Mouse (Mus musculus): Measurements from ENCODE around the gene Nnmt.

Gene Nnmt

DNA sequence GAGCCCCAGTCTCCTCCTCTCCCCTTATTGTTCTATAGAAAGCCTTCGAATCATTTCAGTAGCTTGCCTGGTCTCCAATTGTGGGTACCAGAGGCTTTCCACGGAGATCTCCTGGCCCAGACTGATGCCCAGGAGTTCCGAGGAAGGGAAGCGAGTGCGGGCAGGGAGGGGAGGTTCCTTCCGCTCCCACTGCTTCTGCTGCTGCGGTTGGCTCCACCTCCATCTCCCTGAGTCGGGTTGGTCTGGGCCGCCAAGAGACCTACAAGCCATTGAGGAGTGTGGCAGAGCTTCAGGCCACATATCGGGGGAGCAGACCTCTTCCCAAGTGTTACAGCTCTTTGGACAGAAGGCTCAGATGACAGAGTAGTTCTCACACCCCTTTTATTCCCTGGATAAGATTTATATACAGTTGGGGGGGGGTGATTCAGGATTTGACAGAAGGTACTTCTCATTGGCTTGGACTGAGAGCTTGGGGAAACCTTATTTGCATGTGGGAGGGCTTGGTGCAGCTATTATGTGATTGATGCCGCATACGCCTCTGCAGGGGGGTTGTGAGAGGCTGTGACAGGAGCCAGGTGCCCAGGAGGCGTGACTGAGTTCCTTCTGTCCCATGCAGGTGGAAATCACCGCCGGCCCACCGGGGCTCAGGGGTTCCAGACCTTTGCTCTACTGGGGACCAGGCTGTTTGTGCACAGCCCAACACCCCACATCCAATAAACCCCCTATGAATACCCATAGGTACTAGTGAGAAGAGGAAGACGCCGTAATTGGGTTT, 30.8 kb upstream of the Nnmt start:
- no peak for DNase-seq (ENCODE audit: low read depth, low spot score)

DNA sequence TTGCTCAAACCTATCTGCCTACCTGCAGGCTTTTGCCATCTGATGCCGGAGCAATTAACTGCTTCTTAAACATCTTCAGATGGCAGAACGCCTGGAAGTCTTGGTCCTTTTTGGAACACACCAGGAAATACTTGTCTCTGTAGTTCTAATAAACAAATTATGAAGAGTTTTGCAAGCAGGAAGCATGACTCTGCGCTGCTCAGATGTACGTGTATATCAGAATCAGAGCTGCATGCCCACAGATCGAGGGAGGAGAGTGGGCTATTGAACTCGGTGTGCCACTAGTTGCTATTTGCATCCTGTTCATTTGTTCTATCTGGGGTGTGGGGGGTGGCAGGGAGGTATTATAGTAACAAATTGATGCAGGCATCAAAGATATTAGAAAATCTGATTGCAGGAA, 28.2 kb upstream of the Nnmt start:
- DNase-seq (ENCODE audit: low read depth, low spot score), result no peak

DNA sequence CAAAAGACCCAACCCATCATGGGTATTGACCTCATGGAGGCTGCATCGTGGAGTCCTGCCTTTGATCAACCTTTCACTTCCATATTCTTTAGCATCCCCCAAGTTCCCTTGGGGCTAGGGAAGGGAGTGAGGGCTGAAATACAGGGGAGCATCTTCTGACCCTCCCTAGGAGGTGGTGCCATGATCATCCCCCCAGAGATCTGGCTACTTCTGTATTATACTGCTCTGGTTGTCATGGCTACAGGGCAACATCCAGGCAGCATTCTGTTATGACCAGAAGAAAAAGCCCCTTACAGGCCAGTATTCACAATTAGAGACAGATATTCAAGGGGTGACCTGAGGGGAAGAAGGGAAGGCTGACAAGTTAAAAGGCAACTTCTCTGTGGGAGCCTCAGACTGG, 14.3 kb upstream of the Nnmt start:
- no peak for DNase-seq (ENCODE audit: low read depth, low spot score)

DNA sequence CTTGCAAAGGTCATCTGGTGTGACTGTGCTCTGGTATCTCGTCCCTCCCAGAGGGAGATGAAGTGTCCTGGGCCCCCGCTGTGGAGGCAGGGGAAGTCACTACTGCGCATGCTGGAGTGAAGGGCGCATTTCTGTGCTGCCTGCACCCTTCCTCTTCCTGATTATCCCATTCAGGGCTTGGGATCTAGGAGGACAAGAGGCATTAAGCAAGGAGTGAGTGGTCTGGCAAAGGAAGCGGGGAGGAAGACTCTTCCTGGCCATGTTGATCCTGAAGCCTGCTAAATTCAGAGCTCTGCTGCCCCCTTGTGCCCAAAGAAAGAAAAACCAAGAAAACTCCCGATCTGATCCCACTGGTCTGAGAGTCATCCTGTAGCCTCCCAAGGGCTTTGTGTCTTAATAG, 13.6 kb upstream of the Nnmt start:
- DNase-seq (ENCODE audit: low read depth, low spot score), result peak; percentile 53

DNA sequence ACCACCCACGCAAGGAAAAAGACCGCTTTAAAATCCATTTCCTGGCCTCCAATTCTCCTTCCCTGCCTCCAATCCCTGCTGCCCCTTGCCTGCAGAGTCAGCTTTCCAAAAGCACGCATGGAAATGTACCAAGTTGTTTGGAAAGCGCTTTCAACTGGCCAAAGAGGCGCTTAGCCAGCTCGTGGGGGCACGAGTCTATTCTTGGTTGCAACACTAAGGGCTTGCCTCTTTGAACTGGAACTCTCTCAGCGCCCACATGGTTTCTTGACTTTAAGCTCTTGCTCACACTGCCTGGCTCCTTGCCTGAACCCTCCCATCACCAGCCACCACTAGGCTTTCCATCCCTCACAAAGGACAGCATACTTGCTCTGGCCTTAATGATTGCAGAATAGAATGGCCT, 13.2 kb upstream of the Nnmt start:
- no peak for DNase-seq (ENCODE audit: low read depth, low spot score)

DNA sequence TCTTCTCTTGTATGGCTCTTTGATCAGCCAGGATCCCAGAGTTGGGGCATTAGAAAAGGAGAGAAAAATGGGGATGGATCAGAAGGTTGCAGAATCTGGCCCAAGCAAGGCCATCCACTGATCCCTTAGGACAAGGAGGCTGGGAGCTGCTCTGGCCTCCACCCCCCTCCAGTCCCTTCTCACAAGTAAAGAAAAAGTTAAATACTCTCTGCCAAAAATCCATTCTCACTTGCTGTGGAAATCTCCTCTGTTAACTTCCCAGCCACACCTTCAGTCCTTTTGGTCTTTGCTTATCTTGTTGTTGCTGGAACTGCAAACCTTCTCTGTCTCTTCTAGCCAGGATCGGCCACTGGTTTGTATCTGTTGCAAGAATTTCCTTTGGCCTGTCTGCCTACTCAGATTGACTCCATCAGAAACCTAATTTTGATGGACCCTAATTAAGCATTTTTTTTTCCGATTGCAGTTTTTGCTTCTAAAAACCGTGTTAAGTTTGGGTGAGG, 12.6 kb upstream of the Nnmt start:
- no peak for DNase-seq (ENCODE audit: low read depth, low spot score)

DNA sequence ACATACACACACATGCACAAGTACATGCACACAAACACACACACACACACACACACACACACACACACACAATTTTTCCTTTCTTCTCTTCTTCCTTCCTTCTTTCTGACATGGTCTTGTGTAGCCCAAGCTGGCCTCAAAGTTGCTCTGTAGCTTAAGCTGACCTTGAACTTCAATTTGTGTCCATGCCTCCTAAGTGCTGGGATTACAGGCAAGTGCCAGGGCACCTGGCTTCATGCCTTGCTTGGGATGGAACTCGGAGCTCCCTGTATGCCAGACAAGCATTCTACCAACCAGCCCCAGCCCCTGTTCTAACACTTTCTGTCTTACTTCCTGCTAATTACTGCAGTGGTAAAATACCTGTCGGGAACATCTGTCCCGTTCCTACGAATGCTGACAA, 8.3 kb upstream of the Nnmt start:
- DNase-seq (ENCODE audit: low read depth, low spot score), result no peak

DNA sequence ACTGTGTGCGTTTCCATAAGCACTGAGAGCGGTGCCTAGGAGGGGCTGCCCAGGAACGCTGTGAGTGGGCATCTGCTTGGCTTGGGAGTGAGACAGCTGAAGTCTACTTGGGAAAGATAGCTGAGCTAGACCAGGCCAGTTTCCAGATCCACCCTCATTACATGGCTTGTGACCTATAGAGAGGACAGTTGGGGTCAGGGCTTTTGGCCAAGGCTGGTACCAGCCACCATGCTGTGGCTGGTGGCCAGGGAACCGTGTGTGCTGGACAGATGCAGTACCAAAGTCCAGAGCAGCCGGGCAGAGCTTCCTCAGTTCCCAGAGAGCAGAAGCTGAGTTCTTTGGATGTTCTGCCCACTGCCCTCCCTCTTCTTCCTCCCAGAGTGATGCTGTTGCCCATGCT, 7.6 kb upstream of the Nnmt start:
- DNase-seq (ENCODE audit: low read depth, low spot score), result no peak

DNA sequence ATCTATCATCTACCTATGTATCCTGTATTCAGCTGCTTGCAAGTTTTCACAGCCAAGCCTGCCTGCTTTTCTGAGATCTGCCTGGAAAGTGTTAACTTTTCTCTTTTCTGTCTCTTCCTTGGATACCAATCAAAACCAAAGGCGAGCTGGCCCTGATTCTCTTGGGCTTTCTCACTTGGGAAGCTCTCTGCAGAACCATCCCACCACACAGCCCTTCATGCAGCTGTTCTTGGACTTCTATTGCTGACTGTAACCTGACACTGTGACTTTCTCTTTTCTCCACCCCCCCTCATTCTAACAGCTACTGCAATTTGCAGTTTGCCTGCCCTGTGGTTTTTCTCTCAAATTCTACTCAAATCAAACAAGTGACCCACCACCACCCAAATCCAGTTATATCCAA, 6.1 kb upstream of the Nnmt start:
- no peak for DNase-seq (ENCODE audit: low read depth, low spot score)

DNA sequence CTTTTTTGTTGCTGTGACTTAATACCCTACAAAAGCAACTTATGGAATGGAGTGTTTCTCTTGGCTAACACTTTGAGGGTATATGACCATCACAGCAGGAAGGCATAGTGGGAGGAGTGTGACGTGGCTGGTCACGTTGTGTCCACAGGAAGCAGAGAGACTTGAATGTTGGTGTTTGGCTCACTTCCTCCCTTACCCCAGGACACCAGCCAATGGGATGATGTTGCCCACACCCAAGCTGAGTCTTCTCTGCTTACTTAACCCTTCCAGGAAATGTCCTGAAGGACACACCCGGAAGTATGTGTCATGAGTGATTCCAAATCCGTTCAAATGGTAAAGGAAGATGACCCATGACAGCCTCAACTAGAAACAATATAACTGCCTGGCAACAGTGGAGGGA, 4.8 kb upstream of the Nnmt start:
- no peak for DNase-seq (ENCODE audit: low read depth, low spot score)

DNA sequence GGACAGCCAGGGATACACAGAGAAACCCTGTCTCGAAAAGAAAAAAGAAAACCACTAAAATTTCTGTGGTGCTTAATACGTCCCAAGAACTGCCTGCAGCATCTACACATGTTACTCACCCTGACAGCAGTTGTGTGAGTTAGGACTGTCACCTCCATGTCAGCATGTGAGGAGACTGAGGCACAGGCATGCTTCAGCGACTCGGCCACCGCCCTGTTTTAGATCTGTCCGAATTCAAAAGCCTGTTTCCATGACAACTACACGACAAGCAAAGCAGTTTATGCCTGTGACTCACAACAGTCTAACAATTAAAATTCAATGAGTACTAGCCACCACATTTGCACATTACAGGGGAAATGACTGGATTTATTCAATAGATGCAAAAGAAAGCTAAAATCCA, 2.5 kb upstream of the Nnmt start:
- no peak for DNase-seq (ENCODE audit: low read depth, low spot score)

DNA sequence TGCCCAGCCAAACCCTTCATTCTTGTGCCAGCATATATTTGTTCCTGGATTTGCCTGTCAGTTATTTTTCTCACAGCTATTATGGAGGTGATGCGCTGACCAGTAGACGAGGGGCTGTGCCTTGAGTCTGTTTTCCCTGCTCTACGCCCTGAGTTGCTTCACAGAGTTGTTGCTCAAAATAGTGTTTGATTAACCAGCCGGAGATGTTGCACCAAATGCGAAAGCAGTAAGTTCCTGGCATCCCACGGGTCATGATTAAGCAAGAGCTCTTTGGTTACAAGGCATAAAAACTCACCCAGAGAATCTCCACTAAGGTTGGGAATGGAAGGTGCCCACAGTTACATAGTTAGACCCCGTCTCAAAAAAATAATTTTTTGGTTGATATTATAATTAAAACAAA, 1.2 kb upstream of the Nnmt start:
- DNase-seq (ENCODE audit: low read depth, low spot score), result no peak

DNA sequence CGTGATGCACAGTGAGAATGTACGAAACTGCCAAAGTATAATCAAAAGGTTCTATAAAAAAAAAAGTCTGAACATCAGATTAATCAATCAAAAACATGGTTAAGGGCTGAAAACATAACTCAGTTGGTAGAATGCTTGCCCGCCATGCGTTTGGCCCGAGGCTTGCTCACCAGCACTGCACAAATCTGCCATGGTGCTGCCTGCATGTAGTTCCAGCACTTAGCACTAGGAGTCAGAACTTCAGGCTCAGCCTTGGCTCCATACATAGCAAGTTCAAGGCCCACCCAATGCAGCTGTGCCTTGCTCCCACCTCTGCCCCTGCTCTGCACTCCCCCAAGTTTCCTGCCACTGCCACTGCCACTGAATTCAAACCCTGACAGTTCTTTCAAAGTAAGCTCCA, 744 bp upstream of the Nnmt start:
- DNase-seq (ENCODE audit: low read depth, low spot score), result no peak

DNA sequence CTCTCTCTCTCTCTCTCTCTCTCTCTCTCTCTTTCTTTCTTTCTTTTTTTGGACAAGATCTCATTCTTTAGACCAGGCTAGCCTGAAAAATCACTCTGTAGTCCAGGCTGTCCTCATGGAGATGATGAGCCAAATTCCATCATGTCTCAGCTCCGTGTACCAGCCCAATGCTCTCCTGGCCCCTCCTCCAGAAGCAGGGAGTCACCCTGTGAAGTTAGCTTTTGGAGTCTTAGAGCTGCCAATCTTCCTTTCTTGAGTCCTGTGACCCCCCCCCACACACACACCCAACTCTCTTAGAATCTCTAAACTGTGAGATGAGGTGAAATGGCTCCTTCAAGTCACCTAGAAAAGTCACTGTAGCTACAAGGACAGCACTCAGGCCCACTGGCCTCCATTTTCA, 727 bp downstream of the Nnmt start:
- no peak for DNase-seq (ENCODE audit: low read depth, low spot score)

DNA sequence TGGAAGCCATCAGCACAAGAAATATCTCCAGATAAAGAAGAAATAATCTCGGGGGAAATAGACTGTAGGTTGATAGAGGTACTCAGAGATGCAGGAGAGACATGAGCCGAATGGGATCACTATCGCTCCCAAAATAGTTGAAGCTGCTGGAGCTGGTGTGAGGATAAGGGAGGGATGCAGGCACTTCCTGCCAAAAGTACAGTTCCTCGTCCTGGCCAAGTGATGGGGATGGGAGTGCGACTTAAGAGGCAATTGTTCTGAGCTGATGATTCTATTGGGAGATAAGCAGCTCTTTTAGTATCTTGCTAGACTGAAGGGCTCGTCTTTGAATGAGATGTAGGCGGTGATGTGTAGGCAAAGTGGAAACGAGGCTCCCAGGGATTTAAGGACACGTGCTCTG, 4.1 kb downstream of the Nnmt start:
- no peak for DNase-seq (ENCODE audit: low read depth, low spot score)

DNA sequence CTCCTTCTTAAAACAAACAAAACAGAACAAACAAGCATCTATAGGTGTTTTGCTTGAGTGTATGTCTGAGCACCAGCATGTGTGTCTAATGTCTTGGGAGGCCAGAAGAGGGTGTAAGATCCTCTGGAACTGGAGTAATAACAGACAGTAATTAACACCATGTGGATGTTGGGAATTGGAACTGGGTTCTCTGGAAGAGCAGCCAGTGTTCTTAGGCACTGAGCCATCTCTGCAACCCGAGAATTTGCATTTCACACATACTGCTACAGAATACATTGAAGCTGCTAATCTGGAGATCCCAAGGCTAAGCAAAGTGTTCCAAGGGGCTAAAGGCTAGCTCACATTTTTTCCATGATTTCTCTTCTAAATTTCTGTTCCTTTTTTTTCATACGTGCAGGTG, 4.9 kb downstream of the Nnmt start:
- DNase-seq (ENCODE audit: low read depth, low spot score), result no peak

DNA sequence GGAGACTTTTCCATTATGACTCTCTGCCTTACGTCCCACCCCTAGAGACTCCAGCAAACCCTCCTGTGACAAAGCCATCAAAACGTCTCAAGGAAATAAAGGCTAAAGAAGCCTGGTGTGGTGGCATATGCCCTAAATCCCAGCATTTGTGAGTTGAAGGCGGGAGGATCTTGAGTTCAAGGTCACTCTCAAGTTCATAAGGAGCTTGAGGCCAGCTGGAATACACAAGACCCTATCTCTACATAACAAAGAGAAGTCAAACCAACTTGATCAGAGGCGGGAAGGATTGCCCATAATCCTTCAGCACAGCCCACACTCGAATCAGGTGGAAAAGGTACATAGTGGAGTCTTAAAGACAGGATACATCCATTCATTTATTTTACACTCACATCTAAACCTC, 7.5 kb downstream of the Nnmt start:
- DNase-seq (ENCODE audit: low read depth, low spot score), result no peak

DNA sequence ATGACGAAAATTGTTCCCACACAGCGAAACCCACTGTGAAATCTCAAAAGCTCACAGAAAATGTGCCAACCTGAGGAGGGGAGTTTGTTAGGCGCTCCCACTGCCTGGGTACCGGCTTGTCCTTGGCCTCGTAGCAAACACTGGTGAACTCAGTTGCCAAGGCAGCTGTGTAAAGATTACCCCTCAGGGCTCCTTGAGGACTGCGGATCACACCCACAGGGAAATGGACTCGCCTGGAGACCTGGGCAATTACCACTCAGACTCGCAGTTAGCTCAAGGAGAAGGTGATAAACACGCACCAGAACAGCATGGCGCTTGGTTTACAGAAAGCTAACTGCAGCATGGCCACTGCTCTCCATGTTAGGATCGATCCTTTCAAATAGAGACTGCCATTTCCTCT, 8.0 kb downstream of the Nnmt start:
- DNase-seq (ENCODE audit: low read depth, low spot score), result no peak

DNA sequence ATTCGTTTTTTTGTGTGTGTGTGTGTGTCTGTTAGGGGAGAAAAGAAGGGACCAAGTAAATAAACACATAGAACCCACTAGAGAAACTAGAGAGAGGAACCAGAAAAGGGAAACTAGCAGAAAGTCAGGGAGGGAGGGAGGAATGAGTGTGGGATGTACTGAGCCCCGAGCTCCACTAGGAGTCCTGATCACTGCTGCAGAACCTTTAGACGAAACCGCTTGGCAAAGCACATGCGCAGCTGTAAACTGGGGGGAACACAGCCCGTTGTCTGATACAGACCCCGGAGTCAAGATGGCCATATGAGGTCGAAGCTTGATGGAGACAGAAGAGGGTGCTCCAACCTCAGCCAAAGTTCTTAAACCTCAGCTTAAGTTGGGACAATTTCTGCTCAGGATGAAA, 11.0 kb downstream of the Nnmt start:
- DNase-seq (ENCODE audit: low read depth, low spot score), result no peak

DNA sequence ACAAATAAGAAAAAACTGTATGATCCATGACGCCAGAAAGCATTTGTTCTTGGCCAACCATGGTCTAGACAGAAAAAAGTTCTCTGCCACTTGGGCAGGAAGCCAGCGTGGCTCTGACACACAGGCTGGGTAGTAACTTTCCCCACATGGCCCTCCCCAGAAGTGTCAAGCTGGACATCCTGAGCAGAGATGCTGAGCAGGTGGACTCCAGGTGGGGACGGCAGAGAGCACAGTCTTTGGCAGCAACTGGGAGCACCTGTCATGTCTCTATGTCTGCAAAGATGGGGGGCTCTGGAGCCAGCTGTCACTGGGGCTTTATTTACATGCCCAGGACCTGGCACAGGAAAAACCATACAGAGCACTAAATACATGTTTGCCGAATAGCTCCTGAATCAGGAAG, 14.3 kb downstream of the Nnmt start:
- no peak for DNase-seq (ENCODE audit: low read depth, low spot score)

DNA sequence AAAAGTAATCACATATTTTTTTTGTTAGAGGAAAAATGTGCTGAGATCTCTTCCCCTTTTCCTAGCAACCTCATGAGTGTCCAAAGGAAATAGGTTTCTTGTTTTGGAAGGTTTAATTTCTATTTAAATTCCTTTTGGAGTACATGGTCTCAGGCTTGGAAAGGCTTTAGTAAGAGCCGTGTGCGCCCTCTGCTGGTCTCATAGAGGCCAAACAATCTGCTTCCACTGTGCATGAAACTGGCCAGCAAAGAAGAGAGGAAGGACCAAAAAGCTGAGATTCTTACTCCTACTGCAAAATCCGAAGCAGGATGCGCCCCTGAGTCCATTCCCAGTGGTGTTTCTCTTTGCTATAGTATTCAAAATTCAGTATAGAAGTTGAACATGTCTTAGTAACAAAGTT, 18.6 kb downstream of the Nnmt start:
- peak; percentile 46 for DNase-seq (ENCODE audit: low read depth, low spot score)

DNA sequence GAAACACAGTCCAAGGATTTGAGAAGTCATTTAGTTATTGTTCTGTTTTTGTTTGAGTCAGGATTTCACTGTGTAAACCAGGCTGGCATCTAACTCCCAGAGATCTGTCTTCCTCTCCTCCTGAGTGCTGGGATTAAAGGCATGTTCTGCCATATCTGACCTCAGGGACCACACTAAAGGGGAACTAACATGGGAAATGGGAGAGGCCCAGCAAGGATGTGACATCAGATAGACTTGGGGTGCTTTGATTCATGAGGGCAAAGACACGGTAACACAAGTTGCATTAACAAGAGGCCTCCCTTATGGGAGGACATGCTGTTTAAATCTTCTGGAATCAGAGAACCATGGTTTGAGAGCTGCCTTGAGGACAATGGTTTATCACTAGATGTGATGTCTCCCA, 24.1 kb downstream of the Nnmt start:
- DNase-seq (ENCODE audit: low read depth, low spot score), result no peak

DNA sequence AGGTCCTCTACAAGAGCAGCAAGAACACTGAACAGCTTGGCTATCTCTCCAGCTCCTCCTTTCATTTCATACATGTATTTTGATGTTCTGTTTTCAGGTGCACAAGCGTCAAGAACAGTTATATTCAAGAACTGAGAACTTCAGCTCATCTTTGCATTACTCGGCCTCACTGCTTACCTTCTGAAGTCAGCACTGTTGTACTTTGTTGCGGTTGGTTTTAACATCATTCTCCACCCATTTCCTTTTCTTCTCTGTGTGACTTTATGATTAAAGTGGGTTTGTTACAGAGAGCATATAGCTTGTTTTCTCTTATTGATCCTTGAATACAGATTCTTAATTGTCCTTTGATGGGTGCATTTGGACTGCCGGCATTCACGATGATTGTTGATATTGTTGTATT, 42.6 kb downstream of the Nnmt start:
- no peak for DNase-seq (ENCODE audit: low read depth, low spot score)

DNA sequence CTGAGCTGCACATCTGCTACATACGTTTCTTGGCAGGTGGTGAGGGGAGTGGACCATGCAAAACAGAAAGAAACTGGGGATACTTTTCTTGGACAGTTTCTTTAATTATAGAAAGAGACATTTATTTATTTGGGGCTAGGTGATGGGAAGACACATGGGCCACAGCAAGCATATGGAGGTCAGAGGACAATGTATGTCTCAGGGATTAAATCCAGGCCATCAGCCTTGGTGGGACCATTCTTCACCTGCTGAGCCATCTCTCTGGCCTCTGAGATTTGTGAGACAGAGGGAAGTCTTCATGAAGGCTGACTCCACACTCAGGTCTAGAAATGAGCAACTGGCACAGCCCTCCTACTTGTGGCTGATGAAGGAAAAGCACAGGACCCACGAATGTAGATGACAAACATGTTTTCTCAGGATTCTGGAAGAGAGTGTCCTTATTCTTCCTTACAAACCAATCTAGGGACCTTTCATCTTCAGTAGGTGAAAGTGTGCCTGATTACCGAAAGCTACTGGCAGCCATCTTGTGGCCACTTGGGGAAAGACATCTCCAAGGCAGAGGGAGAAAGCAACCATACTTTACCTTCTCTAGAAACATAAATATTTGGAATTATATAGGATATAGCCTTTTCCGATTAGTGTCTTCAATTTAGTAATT, 45.3 kb downstream of the Nnmt start:
- peak; percentile 11 for DNase-seq (ENCODE audit: low read depth, low spot score)
